Mouse (Mus musculus) liver, embryonic 13.5 days (tissue): ENCODE data around the gene Sar1b. TPM values are rescaled to one million over a fixed set of nuclear protein-coding genes. Genes with fewer than 3 reads are reported as not detected.
"Not testable (repeated sequence)": the region's sequence is repeated elsewhere in the genome, so short reads cannot be mapped to it uniquely, and the experiment has no call there.

ENCODE experiments used
- ATAC-seq: fragments of 200-750 bp; cut with Nextera tagmentation; 2 replicates; pipeline ENCODE4 v1.8.0; 2017; ENCODE audit warnings: low read depth, mild to moderate bottlenecking, moderate number of reproducible peaks, moderate library complexity
- DNase-seq: peaks from one replicate; pipeline ENCODE4 v3.0.0; 2022
- H3K27ac ChIP-seq: fragments of 300-500 bp; sonication (generic); 2 replicates; pipeline ENCODE4 v1.5.1; 2015; ENCODE audit warnings: moderate library complexity, mild to moderate bottlenecking, inconsistent platforms
- H3K27me3 ChIP-seq: fragments of 300-500 bp; sonication (generic); 2 replicates; pipeline ENCODE4 v1.6.1; 2015; ENCODE audit warnings: mild to moderate bottlenecking, inconsistent platforms
- H3K36me3 ChIP-seq: fragments of 300-500 bp; sonication (generic); 2 replicates; pipeline ENCODE4 v1.6.1; 2015; ENCODE audit warnings: mild to moderate bottlenecking, inconsistent platforms
- H3K4me1 ChIP-seq: fragments of 300-500 bp; sonication (generic); replicated peaks from 2 replicates; pipeline ENCODE4 v1.6.1; 2015; ENCODE audit warnings: inconsistent platforms
- H3K4me2 ChIP-seq: fragments of 300-500 bp; sonication (generic); 2 replicates; pipeline ENCODE4 v1.6.1; 2015; ENCODE audit warnings: inconsistent platforms, mild to moderate bottlenecking, moderate library complexity
- H3K4me3 ChIP-seq: fragments of 300-500 bp; sonication (generic); replicated peaks from 2 replicates; pipeline ENCODE4 v1.5.1; 2015; ENCODE audit warnings: mild to moderate bottlenecking, inconsistent platforms
- H3K9ac ChIP-seq: fragments of 300-500 bp; sonication (generic); 2 replicates; pipeline ENCODE4 v1.6.1; 2015; ENCODE audit warnings: mild to moderate bottlenecking, inconsistent platforms
- H3K9me3 ChIP-seq: fragments of 300-500 bp; sonication (generic); replicated peaks from 2 replicates; pipeline ENCODE4 v1.6.1; 2016; ENCODE audit warnings: inconsistent platforms
- WGBS: fragments of 180-500 bp; shearing (Covaris S2); methylation state at CpG from one replicate; pipeline ENCODE4 v1.1.7; 2015; ENCODE audit not compliant: insufficient replicate concordance; 5-methylcytosine and 5-hydroxymethylcytosine counted together
- polyA plus RNA-seq: library from polyadenylated mRNA; unstranded; fragments of >200 nt; fragmentation: Nextera tagmentation; extraction: Ambion mirVana; gene quantifications from 2 replicates; pipeline ENCODE4 v1.2.1, GENCODE M21; 2015

Sar1b gene
- polyA plus RNA-seq, 1 experiment from 2014 or later, result 90.3 TPM

DNA sequence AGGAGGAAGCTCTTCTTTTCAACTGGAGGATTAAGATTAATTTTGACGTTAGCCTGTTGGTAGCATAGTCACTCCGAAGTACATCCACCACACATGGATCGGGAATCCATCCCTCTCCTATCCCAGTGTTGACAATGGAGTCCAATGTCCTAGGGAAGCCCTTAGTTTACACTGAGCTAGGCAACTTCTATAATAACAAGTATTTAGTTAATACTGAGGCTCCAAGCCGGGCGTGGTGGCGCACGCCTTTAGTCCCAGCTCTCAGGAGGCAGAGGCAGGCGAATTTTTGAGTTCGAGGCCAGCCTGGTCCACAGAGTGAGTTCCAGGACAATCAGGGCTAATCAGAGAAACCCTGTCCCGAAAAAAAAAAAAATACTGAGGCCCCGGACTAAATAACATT lies 6.5 kb upstream of the Sar1b start:
- ATAC-seq, result no peak
- Histone ChIP-seq H3K27me3 (peaks cover 9% of the 10 kb centered on the region; the same call in 1 of the 2 replicates), H3K4me3 (peak overlapping the region; percentile 88), H3K4me2 (peak overlapping the region; percentile 86), H3K36me3 (no peaks in the 10 kb centered on the region), H3K27ac (peak overlapping the region; percentile 85), H3K9ac (peak overlapping the region; percentile 92), H3K4me1 (peaks cover 45% of the 10 kb centered on the region), H3K9me3 (no peaks in the 10 kb centered on the region)
- no peak for DNase-seq
- 62% methylated on average over 11 of the region's 11 CpGs for WGBS

DNA sequence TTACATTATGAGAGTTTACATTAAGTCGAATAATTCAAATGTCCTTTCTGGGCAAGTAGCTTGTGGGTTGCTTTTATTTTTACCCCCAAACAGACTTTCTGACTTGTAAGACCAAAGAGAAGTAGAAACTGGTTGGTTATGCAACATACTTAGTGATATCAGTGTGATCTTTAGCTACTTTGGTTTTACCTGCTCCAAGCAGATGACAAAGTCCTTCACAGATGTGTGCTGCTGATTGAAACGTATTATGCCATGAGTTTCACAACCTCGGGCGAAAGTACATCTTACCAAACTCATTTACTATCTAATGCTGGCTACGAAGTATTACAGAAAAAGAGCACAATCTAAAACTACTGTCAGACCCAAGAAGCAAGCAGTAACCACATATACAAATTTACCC lies 5.9 kb upstream of the Sar1b start:
- Histone ChIP-seq H3K27ac (0 out of 2 replicates have a peak overlapping the region, but pooled peaks have one; percentile 85), H3K9me3 (no peaks in the 10 kb centered on the region), H3K9ac (no peak overlapping the region), H3K4me2 (peak overlapping the region; percentile 86; the same call in 1 of the 2 replicates), H3K4me3 (no peak overlapping the region), H3K27me3 (peaks cover 9% of the 10 kb centered on the region; the same call in 1 of the 2 replicates), H3K4me1 (peaks cover 41% of the 10 kb centered on the region), H3K36me3 (no peaks in the 10 kb centered on the region)
- ATAC-seq (no peak), DNase-seq (no peak)
- WGBS, result 35% methylated on average over 5 of the region's 5 CpGs

DNA sequence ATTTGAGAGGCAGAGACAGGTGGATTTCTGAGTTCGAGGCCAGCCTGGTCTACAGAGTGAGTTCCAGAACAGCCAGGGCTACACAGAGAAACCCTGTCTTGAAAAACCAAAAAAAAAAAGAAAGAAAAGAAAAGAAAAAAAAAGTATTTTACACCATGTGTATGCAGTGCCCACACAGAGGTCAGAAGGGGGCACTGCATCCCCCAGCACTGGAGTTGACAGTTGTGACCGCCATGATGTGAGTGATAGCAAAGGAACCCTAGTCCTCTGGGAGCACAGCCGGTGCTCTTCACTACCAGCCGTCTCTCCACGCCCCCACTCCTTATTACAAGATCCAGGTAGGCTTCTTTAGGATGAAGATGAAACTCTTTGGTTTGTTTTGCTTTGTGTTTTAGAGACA lies 5.3 kb upstream of the Sar1b start:
- not testable (repeated sequence) for H3K9me3 ChIP-seq, H3K27me3 ChIP-seq, H3K4me3 ChIP-seq, H3K36me3 ChIP-seq, DNase-seq, H3K4me2 ChIP-seq, ATAC-seq, H3K9ac ChIP-seq, H3K27ac ChIP-seq
- 83% methylated on average over 5 of the region's 5 CpGs for WGBS
- peaks cover 40% of the 10 kb centered on the region for H3K4me1 ChIP-seq

GRCm38 (mm10) chr11:51759251-51759650 lies 4.2 kb upstream of the Sar1b start:
- Histone ChIP-seq H3K27me3 (peaks cover 9% of the 10 kb centered on the region; the same call in 1 of the 2 replicates), H3K36me3 (no peaks in the 10 kb centered on the region), H3K27ac (no peak overlapping the region), H3K9me3 (no peaks in the 10 kb centered on the region), H3K4me3 (no peak overlapping the region), H3K9ac (no peak overlapping the region), H3K4me1 (peaks cover 34% of the 10 kb centered on the region), H3K4me2 (no peak overlapping the region)
- DNase-seq (no peak), ATAC-seq (no peak)
- WGBS, result 73% methylated on average over 2 of the region's 2 CpGs

DNA sequence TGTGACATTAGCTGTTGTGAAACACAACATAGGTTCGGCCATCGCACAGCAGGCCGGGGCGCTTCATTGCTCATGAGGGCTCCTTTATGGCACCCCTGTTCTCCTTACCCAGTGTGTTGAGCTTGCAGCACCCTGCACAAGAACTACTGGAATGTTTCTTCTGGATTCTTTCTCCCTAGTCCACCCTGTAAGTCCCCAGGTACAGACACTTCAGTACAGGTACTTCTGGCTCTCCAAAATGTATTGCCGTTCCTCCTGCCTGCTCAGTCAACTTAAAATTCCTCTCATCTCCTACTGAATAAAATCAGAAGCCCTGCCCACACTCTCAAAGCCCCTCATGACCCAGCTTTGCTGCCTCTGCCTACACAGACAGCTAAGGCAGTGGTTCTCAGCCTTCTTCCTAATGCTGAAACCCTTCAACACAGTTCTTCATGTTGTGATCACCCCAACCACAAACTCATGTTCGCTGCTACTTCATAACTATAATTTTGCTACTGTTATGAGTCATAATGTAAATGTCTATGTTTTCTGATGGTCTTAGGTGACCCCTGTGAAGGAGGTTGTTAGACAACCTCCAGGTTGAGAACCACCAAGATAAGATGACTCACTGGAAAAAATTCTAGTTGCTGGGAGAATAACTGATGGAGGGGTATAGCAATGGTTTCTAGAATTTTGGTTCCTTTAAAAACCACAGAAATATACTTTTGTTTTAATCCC lies 3.4 kb upstream of the Sar1b start:
- Histone ChIP-seq H3K4me2 (no peak overlapping the region), H3K9ac (no peak overlapping the region), H3K4me3 (no peak overlapping the region), H3K27ac (no peak overlapping the region), H3K9me3 (no peaks in the 10 kb centered on the region), H3K4me1 (peaks cover 34% of the 10 kb centered on the region), H3K36me3 (no peaks in the 10 kb centered on the region), H3K27me3 (peaks cover 9% of the 10 kb centered on the region; the same call in 1 of the 2 replicates)
- DNase-seq, result no peak
- ATAC-seq, result no peak
- 83% methylated on average over 6 of the region's 6 CpGs for WGBS

DNA sequence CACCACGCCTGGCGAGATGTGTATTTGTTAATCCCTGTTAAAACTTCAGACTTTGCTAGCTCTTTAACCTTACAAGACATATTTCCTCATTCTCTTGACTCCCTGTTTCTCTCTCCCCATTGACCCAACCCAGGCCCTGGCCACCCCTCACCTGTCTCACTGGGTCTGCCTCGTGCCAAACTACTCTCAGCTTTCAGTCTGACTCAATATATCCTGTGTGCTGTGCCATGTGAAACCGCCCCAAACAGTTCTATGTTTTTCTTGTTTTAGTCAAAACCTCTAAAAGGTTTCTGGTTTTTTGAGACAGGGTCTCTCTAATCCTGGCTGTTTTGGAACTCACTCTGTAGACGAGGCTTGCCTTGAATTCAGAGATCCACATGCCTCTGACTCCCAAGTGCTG lies 2.2 kb upstream of the Sar1b start:
- ATAC-seq (no peak), DNase-seq (no peak)
- Histone ChIP-seq H3K27ac (no peak overlapping the region), H3K9me3 (no peaks in the 10 kb centered on the region), H3K36me3 (no peaks in the 10 kb centered on the region), H3K9ac (no peak overlapping the region), H3K27me3 (peaks cover 9% of the 10 kb centered on the region; the same call in 1 of the 2 replicates), H3K4me2 (no peak overlapping the region), H3K4me3 (no peak overlapping the region), H3K4me1 (peaks cover 39% of the 10 kb centered on the region)
- 60% methylated on average over 5 of the region's 5 CpGs for WGBS

- peak; percentile 34 for ATAC-seq
- 2% methylated on average over 13 of the region's 13 CpGs for WGBS
- H3K27ac ChIP-seq, result peak overlapping the region; percentile 61; the same call in 1 of the 2 replicates
These were observed 468 bp downstream of the Sar1b start for GRCm38 (mm10) chr11:51763955-51764354.

GRCm38 (mm10) chr11:51764816-51765215 lies 1.3 kb downstream of the Sar1b start:
- Histone ChIP-seq H3K27me3 (peaks cover 9% of the 10 kb centered on the region; the same call in 1 of the 2 replicates), H3K36me3 (no peaks in the 10 kb centered on the region), H3K4me1 (peaks cover 54% of the 10 kb centered on the region), H3K27ac (no peak overlapping the region), H3K4me3 (peak overlapping the region; percentile 94), H3K9me3 (no peaks in the 10 kb centered on the region), H3K4me2 (peak overlapping the region; percentile 82), H3K9ac (peak overlapping the region; percentile 88; the same call in 1 of the 2 replicates)
- ATAC-seq (no peak), DNase-seq (no peak)
- 65% methylated on average over 4 of the region's 4 CpGs for WGBS

More at GRCm38 (mm10) chr11:51763955-51764354, 468 bp downstream of the Sar1b start:
- H3K4me1 ChIP-seq, result peaks cover 49% of the 10 kb centered on the region
- H3K9ac ChIP-seq, result peak overlapping the region; percentile 88
- H3K27me3 ChIP-seq, result peaks cover 9% of the 10 kb centered on the region; the same call in 1 of the 2 replicates
- H3K4me2 ChIP-seq, result peak overlapping the region; percentile 82
- H3K9me3 ChIP-seq, result no peaks in the 10 kb centered on the region
- DNase-seq, result no peak
- no peaks in the 10 kb centered on the region for H3K36me3 ChIP-seq
- H3K4me3 ChIP-seq, result peak overlapping the region; percentile 94

- no peaks in the 10 kb centered on the region for H3K9me3 ChIP-seq
- no peaks in the 10 kb centered on the region for H3K27me3 ChIP-seq
- H3K9ac ChIP-seq, result no peak overlapping the region
- peak overlapping the region; percentile 58 for H3K27ac ChIP-seq
- 65% methylated on average over 8 of the region's 8 CpGs for WGBS
- peaks cover 3% of the 10 kb centered on the region for H3K36me3 ChIP-seq
- ATAC-seq (no peak), DNase-seq (no peak)
- peaks cover 54% of the 10 kb centered on the region for H3K4me1 ChIP-seq
- no peak overlapping the region for H3K4me2 ChIP-seq
- no peak overlapping the region for H3K4me3 ChIP-seq
These were observed 4.2 kb downstream of the Sar1b start for GRCm38 (mm10) chr11:51767579-51768220.

GRCm38 (mm10) chr11:51768296-51768695 lies 4.8 kb downstream of the Sar1b start:
- no peak overlapping the region for H3K9ac ChIP-seq
- 57% methylated on average over 5 of the region's 5 CpGs for WGBS
- H3K4me1 ChIP-seq, result peaks cover 50% of the 10 kb centered on the region
- H3K36me3 ChIP-seq, result peaks cover 3% of the 10 kb centered on the region
- 0 out of 2 replicates have a peak overlapping the region, but pooled peaks have one; percentile 25 for H3K4me2 ChIP-seq
- no peaks in the 10 kb centered on the region for H3K27me3 ChIP-seq
- H3K27ac ChIP-seq, result peak overlapping the region; percentile 77
- H3K4me3 ChIP-seq, result no peak overlapping the region
- H3K9me3 ChIP-seq, result no peaks in the 10 kb centered on the region
- ATAC-seq, result peak; percentile 67
- no peak for DNase-seq

DNA sequence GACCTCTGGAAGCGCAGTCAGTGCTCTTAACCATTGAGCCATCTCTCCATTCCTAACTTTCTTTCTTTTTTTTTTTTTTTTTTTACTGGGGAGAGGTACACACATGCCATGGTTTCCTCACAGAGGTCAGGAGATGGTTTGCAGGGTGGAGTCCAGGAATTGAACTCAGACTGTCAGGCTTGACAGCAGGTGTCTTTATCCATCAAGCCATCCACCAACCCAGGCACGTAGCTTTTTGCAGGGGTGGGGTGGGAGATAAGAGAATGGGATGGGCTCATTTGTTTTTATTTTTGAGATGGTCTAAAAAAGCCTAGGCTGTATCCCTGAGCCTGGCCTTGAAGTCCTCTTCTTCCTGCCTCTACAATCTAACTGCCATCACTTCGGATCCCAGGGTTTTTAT lies 12.0 kb downstream of the Sar1b start:
- Histone ChIP-seq H3K36me3 (peaks cover 18% of the 10 kb centered on the region), H3K4me3 (no peak overlapping the region), H3K4me1 (peaks cover 29% of the 10 kb centered on the region), H3K9ac (no peak overlapping the region), H3K9me3 (no peaks in the 10 kb centered on the region), H3K4me2 (no peak overlapping the region), H3K27me3 (no peaks in the 10 kb centered on the region), H3K27ac (peak overlapping the region; percentile 56; the same call in 1 of the 2 replicates)
- 73% methylated on average over 3 of the region's 3 CpGs for WGBS
- ATAC-seq (peak; percentile 71), DNase-seq (peak; percentile 23)
